Mouse (Mus musculus): Measurements from ENCODE around the gene Iqcf5. TPM values are rescaled to one million over a fixed set of nuclear protein-coding genes. Genes with fewer than 3 reads are reported as not detected.
A peak's percentile ranks its signal among the peaks of the same experiment; 100 is the strongest.

The Iqcf5 gene
- polyA plus RNA-seq, 1 experiment from 2014 or later = not detected

DNA sequence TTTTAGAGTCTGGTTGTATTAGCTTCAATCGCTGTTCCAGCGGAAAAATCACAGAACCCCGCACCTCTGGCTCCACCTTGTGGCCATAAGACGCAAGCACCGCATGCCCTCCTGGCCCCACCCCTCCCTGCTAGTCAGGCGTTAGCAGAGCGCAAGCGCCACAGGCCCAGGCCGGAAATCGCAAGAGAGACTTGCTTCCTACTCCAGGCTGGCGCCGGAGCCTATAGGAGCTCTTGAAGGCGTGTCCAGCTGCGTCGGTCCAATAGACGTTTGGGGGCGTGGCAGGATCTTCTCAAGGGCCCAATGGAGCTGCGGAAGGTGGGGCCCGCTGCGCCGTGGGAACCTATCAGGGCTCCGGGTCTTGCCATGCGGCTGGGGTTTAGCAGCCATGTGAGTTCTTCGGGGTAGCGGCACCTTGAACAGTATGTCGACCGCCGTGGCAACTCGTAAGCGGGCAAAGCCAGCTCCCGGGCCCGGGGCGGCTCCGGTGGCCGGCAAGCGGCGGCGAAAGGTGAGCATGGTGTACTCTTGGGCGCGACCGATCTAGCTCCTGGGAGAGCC, 37.4 kb upstream of the Iqcf5 start, which contains the start of gene Parp3:
Gene Parp3 (minus strand): TSS at position 26 of the 561 bp plus-strand sequence.
- peak; percentile 98 for ATAC-seq (ENCODE audit: low FRiP score)
- peak; percentile 99 for DNase-seq (ENCODE audit: low spot score)
- WGBS = under 1% methylated on average over 41 of the region's 41 CpGs
- Histone ChIP-seq H3K9me3 (ENCODE audit: control insufficient read depth, low read length) (no peaks in the 10 kb centered on the region), H3K27me3 (ENCODE audit: control insufficient read depth, insufficient read depth, low read length) (no peaks in the 10 kb centered on the region), H3K4me3 (ENCODE audit: low read depth, low read length) (peak within 1 kb of the TSS; percentile 74), H3K4me1 (replicated peaks; ENCODE audit: control insufficient read depth, insufficient read depth, low read length) (peaks cover 7% of the 10 kb centered on the region; the same call in 1 of the 2 replicates), H3K9ac (ENCODE audit: low read depth, low read length) (peak within 1 kb of the TSS; percentile 56), H3K36me3 (ENCODE audit: control insufficient read depth, insufficient read depth, low read length) (no peaks in the 10 kb centered on the region), H3K4me2 (replicated peaks; ENCODE audit: low read depth, low read length) (peak within 1 kb of the TSS; percentile 93), H3K27ac (ENCODE audit: low read depth, low read length) (no peak within 1 kb of the TSS)

DNA sequence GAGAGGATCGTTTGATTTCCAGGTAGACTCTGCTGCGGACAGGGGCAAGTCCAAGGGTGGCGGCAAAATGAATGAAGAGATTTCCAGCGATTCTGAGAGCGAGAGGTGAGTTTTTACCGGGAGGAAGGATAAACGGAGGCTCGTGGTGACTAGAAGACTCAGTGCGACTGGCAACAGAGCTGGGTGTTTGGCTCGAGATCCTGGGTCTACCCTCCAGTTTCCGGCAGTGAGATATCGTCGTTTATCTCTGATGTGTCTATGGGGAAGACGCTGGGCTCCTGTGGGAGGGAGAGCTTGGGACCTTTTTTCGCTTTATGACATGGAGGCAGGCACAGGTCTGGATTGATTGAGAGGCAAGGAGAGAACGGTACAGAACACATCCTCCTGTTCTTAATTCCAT, 36.7 kb upstream of the Iqcf5 start:
- no peaks in the 10 kb centered on the region for H3K36me3 ChIP-seq (ENCODE audit: control insufficient read depth, insufficient read depth, low read length)
- H3K27me3 ChIP-seq (ENCODE audit: control insufficient read depth, insufficient read depth, low read length) = no peaks in the 10 kb centered on the region
- peak overlapping the region; percentile 93 for H3K4me2 ChIP-seq (replicated peaks; ENCODE audit: low read depth, low read length)
- ATAC-seq (ENCODE audit: low FRiP score) (no peak), DNase-seq (ENCODE audit: low spot score) (no peak)
- no peak overlapping the region for H3K27ac ChIP-seq (ENCODE audit: low read depth, low read length)
- peak overlapping the region; percentile 56 for H3K9ac ChIP-seq (ENCODE audit: low read depth, low read length)
- peak overlapping the region; percentile 74 for H3K4me3 ChIP-seq (ENCODE audit: low read depth, low read length)
- H3K4me1 ChIP-seq (replicated peaks; ENCODE audit: control insufficient read depth, insufficient read depth, low read length) = peaks cover 7% of the 10 kb centered on the region; the same call in 1 of the 2 replicates
- 4% methylated on average over 16 of the region's 16 CpGs for WGBS
- no peaks in the 10 kb centered on the region for H3K9me3 ChIP-seq (ENCODE audit: control insufficient read depth, low read length)

DNA sequence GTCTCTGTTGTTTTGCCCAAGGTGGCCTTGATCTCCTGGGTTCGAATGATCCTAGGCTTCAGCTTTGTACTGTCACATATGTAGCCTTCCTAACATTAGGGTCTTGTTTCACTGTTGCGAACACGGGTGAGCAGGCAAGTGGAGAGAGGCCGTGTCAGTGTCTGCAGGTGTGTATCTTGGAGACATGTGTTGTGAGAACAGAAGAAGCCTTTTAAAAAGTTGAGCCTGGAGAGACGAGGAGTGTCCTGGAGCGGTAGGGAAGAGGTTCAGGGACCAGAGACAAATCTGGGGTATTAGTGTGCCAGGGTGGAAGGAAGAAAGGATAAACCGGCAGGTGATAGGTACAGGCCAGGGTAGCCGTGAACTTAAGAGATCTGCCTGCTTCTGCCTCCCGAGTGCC, 36.3 kb upstream of the Iqcf5 start:
- no peak for ATAC-seq (ENCODE audit: low FRiP score)
- peak overlapping the region; percentile 93 for H3K4me2 ChIP-seq (replicated peaks; ENCODE audit: low read depth, low read length)
- no peaks in the 10 kb centered on the region for H3K36me3 ChIP-seq (ENCODE audit: control insufficient read depth, insufficient read depth, low read length)
- DNase-seq (ENCODE audit: low spot score) = no peak
- H3K9ac ChIP-seq (ENCODE audit: low read depth, low read length) = no peak overlapping the region; the same call in 1 of the 2 replicates
- no peak overlapping the region for H3K27ac ChIP-seq (ENCODE audit: low read depth, low read length)
- peaks cover 7% of the 10 kb centered on the region; the same call in 1 of the 2 replicates for H3K4me1 ChIP-seq (replicated peaks; ENCODE audit: control insufficient read depth, insufficient read depth, low read length)
- 85% methylated on average over 9 of the region's 9 CpGs for WGBS
- H3K9me3 ChIP-seq (ENCODE audit: control insufficient read depth, low read length) = no peaks in the 10 kb centered on the region
- peak overlapping the region; percentile 74 for H3K4me3 ChIP-seq (ENCODE audit: low read depth, low read length)
- no peaks in the 10 kb centered on the region for H3K27me3 ChIP-seq (ENCODE audit: control insufficient read depth, insufficient read depth, low read length)

- peaks cover 5% of the 10 kb centered on the region; the same call in 1 of the 2 replicates for H3K4me1 ChIP-seq (replicated peaks; ENCODE audit: control insufficient read depth, insufficient read depth, low read length)
- H3K27me3 ChIP-seq (ENCODE audit: control insufficient read depth, insufficient read depth, low read length) = no peaks in the 10 kb centered on the region
- no peak overlapping the region for H3K27ac ChIP-seq (ENCODE audit: low read depth, low read length)
- WGBS = 94% methylated on average over 7 of the region's 7 CpGs
- H3K9me3 ChIP-seq (ENCODE audit: control insufficient read depth, low read length) = no peaks in the 10 kb centered on the region
- H3K4me3 ChIP-seq (ENCODE audit: low read depth, low read length) = no peak overlapping the region
- H3K36me3 ChIP-seq (ENCODE audit: control insufficient read depth, insufficient read depth, low read length) = 0 out of 2 replicates have a peak, but pooled peaks cover 2% of the 10 kb centered on the region
- no peak for DNase-seq (ENCODE audit: low spot score)
- no peak overlapping the region for H3K9ac ChIP-seq (ENCODE audit: low read depth, low read length)
- no peak for ATAC-seq (ENCODE audit: low FRiP score)
- no peak overlapping the region for H3K4me2 ChIP-seq (replicated peaks; ENCODE audit: low read depth, low read length)
Measured at GRCm38 (mm10) chr9:106480541-106480940, 33.8 kb upstream of the Iqcf5 start.

GRCm38 (mm10) chr9:106481075-106481474, 33.3 kb upstream of the Iqcf5 start:
- Histone ChIP-seq H3K9ac (ENCODE audit: low read depth, low read length) (no peak overlapping the region), H3K36me3 (ENCODE audit: control insufficient read depth, insufficient read depth, low read length) (0 out of 2 replicates have a peak, but pooled peaks cover 2% of the 10 kb centered on the region), H3K9me3 (ENCODE audit: control insufficient read depth, low read length) (no peaks in the 10 kb centered on the region), H3K27me3 (ENCODE audit: control insufficient read depth, insufficient read depth, low read length) (no peaks in the 10 kb centered on the region), H3K27ac (ENCODE audit: low read depth, low read length) (no peak overlapping the region), H3K4me3 (ENCODE audit: low read depth, low read length) (no peak overlapping the region), H3K4me2 (replicated peaks; ENCODE audit: low read depth, low read length) (no peak overlapping the region), H3K4me1 (replicated peaks; ENCODE audit: control insufficient read depth, insufficient read depth, low read length) (peaks cover 5% of the 10 kb centered on the region; the same call in 1 of the 2 replicates)
- ATAC-seq (ENCODE audit: low FRiP score) = no peak
- DNase-seq (ENCODE audit: low spot score) = no peak
- WGBS = 96% methylated on average over 14 of the region's 15 CpGs

DNA sequence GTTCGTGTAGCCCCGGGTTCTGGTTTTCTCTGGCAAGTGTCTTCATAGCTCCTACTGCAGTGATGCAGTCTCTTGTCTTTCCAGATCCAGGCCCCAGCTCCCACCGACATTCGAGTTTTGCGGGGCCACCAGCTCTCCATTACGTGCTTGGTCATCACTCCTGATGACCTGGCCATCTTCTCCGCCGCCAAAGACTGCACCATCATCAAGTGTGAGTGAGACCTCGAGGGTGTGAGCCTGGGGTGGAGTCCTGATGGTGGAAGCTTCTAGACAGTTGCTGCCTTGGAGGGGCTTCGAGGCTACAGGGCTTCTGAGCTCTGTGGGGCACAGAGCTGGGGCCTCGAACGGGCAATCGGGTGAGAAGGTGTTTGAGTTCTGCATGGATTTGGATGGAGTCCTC, 32.7 kb upstream of the Iqcf5 start:
- Histone ChIP-seq H3K9me3 (ENCODE audit: control insufficient read depth, low read length) (no peaks in the 10 kb centered on the region), H3K27me3 (ENCODE audit: control insufficient read depth, insufficient read depth, low read length) (no peaks in the 10 kb centered on the region), H3K4me2 (replicated peaks; ENCODE audit: low read depth, low read length) (no peak overlapping the region), H3K27ac (ENCODE audit: low read depth, low read length) (no peak overlapping the region), H3K4me1 (replicated peaks; ENCODE audit: control insufficient read depth, insufficient read depth, low read length) (peaks cover 5% of the 10 kb centered on the region; the same call in 1 of the 2 replicates), H3K9ac (ENCODE audit: low read depth, low read length) (no peak overlapping the region), H3K36me3 (ENCODE audit: control insufficient read depth, insufficient read depth, low read length) (0 out of 2 replicates have a peak, but pooled peaks cover 2% of the 10 kb centered on the region), H3K4me3 (ENCODE audit: low read depth, low read length) (no peak overlapping the region)
- DNase-seq (ENCODE audit: low spot score) = no peak
- 93% methylated on average over 13 of the region's 13 CpGs for WGBS
- ATAC-seq (ENCODE audit: low FRiP score) = no peak

GRCm38 (mm10) chr9:106482578-106483115, 31.7 kb upstream of the Iqcf5 start:
- Histone ChIP-seq H3K36me3 (ENCODE audit: control insufficient read depth, insufficient read depth, low read length) (0 out of 2 replicates have a peak, but pooled peaks cover 2% of the 10 kb centered on the region), H3K4me2 (replicated peaks; ENCODE audit: low read depth, low read length) (no peak overlapping the region)
- DNase-seq (ENCODE audit: low spot score) = no peak

GRCm38 (mm10) chr9:106483136-106483535, 31.2 kb upstream of the Iqcf5 start:
- no peak overlapping the region for H3K9ac ChIP-seq (ENCODE audit: low read depth, low read length)
- no peaks in the 10 kb centered on the region for H3K9me3 ChIP-seq (ENCODE audit: control insufficient read depth, low read length)
- no peak overlapping the region for H3K4me3 ChIP-seq (ENCODE audit: low read depth, low read length)
- H3K4me1 ChIP-seq (replicated peaks; ENCODE audit: control insufficient read depth, insufficient read depth, low read length) = 0 out of 2 replicates have a peak, but pooled peaks cover under 1% of the 10 kb centered on the region
- no peak for DNase-seq (ENCODE audit: low spot score)
- no peaks in the 10 kb centered on the region for H3K27me3 ChIP-seq (ENCODE audit: control insufficient read depth, insufficient read depth, low read length)
- no peak overlapping the region for H3K27ac ChIP-seq (ENCODE audit: low read depth, low read length)
- ATAC-seq (ENCODE audit: low FRiP score) = no peak
- 0 out of 2 replicates have a peak, but pooled peaks cover 2% of the 10 kb centered on the region for H3K36me3 ChIP-seq (ENCODE audit: control insufficient read depth, insufficient read depth, low read length)
- H3K4me2 ChIP-seq (replicated peaks; ENCODE audit: low read depth, low read length) = no peak overlapping the region
- 97% methylated on average over 10 of the region's 10 CpGs for WGBS

More at GRCm38 (mm10) chr9:106482578-106483115, 31.7 kb upstream of the Iqcf5 start:
- 90% methylated on average over 16 of the region's 17 CpGs for WGBS
- Histone ChIP-seq H3K27me3 (ENCODE audit: control insufficient read depth, insufficient read depth, low read length) (no peaks in the 10 kb centered on the region), H3K4me3 (ENCODE audit: low read depth, low read length) (no peak overlapping the region), H3K9ac (ENCODE audit: low read depth, low read length) (no peak overlapping the region), H3K27ac (ENCODE audit: low read depth, low read length) (no peak overlapping the region), H3K9me3 (ENCODE audit: control insufficient read depth, low read length) (no peaks in the 10 kb centered on the region), H3K4me1 (replicated peaks; ENCODE audit: control insufficient read depth, insufficient read depth, low read length) (peaks cover 5% of the 10 kb centered on the region; the same call in 1 of the 2 replicates)
- no peak for ATAC-seq (ENCODE audit: low FRiP score)

GRCm38 (mm10) chr9:106483606-106484005, 30.8 kb upstream of the Iqcf5 start:
- H3K9ac ChIP-seq (ENCODE audit: low read depth, low read length) = no peak overlapping the region
- no peaks in the 10 kb centered on the region for H3K4me1 ChIP-seq (replicated peaks; ENCODE audit: control insufficient read depth, insufficient read depth, low read length)
- ATAC-seq (ENCODE audit: low FRiP score) = no peak
- H3K27me3 ChIP-seq (ENCODE audit: control insufficient read depth, insufficient read depth, low read length) = no peaks in the 10 kb centered on the region
- no peaks in the 10 kb centered on the region for H3K9me3 ChIP-seq (ENCODE audit: control insufficient read depth, low read length)
- no peak overlapping the region for H3K4me3 ChIP-seq (ENCODE audit: low read depth, low read length)
- no peak for DNase-seq (ENCODE audit: low spot score)
- no peak overlapping the region for H3K27ac ChIP-seq (ENCODE audit: low read depth, low read length)
- H3K4me2 ChIP-seq (replicated peaks; ENCODE audit: low read depth, low read length) = no peak overlapping the region
- 0 out of 2 replicates have a peak, but pooled peaks cover 2% of the 10 kb centered on the region for H3K36me3 ChIP-seq (ENCODE audit: control insufficient read depth, insufficient read depth, low read length)
- WGBS = 89% methylated on average over 17 of the region's 17 CpGs
